Mouse (Mus musculus): ENCODE data around the gene Hist1h2bb. TPM values are rescaled to one million over a fixed set of nuclear protein-coding genes. Genes with fewer than 3 reads are reported as not detected.
A peak's percentile ranks its signal among the peaks of the same experiment; 100 is the strongest.
"Not testable (repeated sequence)": the region's sequence is repeated elsewhere in the genome, so short reads cannot be mapped to it uniquely, and the experiment has no call there.

Gene Hist1h2bb
- polyA plus RNA-seq, 1 experiment from 2014 or later = 2.5 TPM

- ATAC-seq (ENCODE audit: low FRiP score, low read depth) = no peak
- Histone ChIP-seq H3K9me3 (no peaks in the 10 kb centered on the region), H3K4me3 (no peak overlapping the region), H3K27me3 (peaks cover 11% of the 10 kb centered on the region; the same call in 1 of the 2 replicates), H3K9ac (replicated peaks) (no peak overlapping the region), H3K36me3 (no peaks in the 10 kb centered on the region), H3K27ac (replicated peaks) (no peak overlapping the region), H3K4me2 (replicated peaks) (no peak overlapping the region), H3K4me1 (peaks cover 16% of the 10 kb centered on the region)
- WGBS = 84% methylated on average over 4 of the region's 4 CpGs
Observed at GRCm38 (mm10) chr13:23708654-23709053, 37.9 kb upstream of the Hist1h2bb start.

- Histone ChIP-seq H3K9ac (replicated peaks) (peak overlapping the region; percentile 37; the same call in 1 of the 2 replicates), H3K4me1 (peaks cover 16% of the 10 kb centered on the region), H3K9me3 (no peaks in the 10 kb centered on the region), H3K4me2 (replicated peaks) (peak overlapping the region; percentile 57), H3K27me3 (peaks cover 11% of the 10 kb centered on the region; the same call in 1 of the 2 replicates), H3K36me3 (no peaks in the 10 kb centered on the region), H3K4me3 (peak overlapping the region; percentile 34), H3K27ac (replicated peaks) (no peak overlapping the region)
- WGBS = 23% methylated on average over 11 of the region's 15 CpGs
- no peak for ATAC-seq (ENCODE audit: low FRiP score, low read depth)
Observed at GRCm38 (mm10) chr13:23709714-23710373, 36.7 kb upstream of the Hist1h2bb start.

- H3K36me3 ChIP-seq = no peaks in the 10 kb centered on the region
- 5% methylated on average over 16 of the region's 17 CpGs for WGBS
- peak within 1 kb of the TSS; percentile 57 for H3K4me2 ChIP-seq (replicated peaks)
- peak within 1 kb of the TSS; percentile 37; the same call in 1 of the 2 replicates for H3K9ac ChIP-seq (replicated peaks)
- no peak for ATAC-seq (ENCODE audit: low FRiP score, low read depth)
- H3K27ac ChIP-seq (replicated peaks) = no peak within 1 kb of the TSS
- peaks cover 11% of the 10 kb centered on the region; the same call in 1 of the 2 replicates for H3K27me3 ChIP-seq
- peaks cover 16% of the 10 kb centered on the region for H3K4me1 ChIP-seq
- H3K9me3 ChIP-seq = no peaks in the 10 kb centered on the region
- H3K4me3 ChIP-seq = peak within 1 kb of the TSS; percentile 34
Observed at GRCm38 (mm10) chr13:23710374-23711089, 36.0 kb upstream of the Hist1h2bb start, which contains the start of gene Hfe. TSS of gene Hfe (minus strand) at chr13:23710854.

- Histone ChIP-seq H3K9me3 (no peaks in the 10 kb centered on the region), H3K36me3 (no peaks in the 10 kb centered on the region), H3K27ac (replicated peaks) (no peak overlapping the region), H3K4me3 (no peak overlapping the region), H3K4me1 (no peaks in the 10 kb centered on the region), H3K9ac (replicated peaks) (no peak overlapping the region), H3K4me2 (replicated peaks) (no peak overlapping the region), H3K27me3 (0 out of 2 replicates have a peak, but pooled peaks cover under 1% of the 10 kb centered on the region)
- WGBS = 87% methylated on average over 5 of the region's 5 CpGs
- ATAC-seq (ENCODE audit: low FRiP score, low read depth) = no peak
Observed at GRCm38 (mm10) chr13:23716261-23717042, 30.1 kb upstream of the Hist1h2bb start.

GRCm38 (mm10) chr13:23717176-23717575, 29.4 kb upstream of the Hist1h2bb start:
- no peaks in the 10 kb centered on the region for H3K9me3 ChIP-seq
- H3K4me3 ChIP-seq = no peak overlapping the region
- H3K4me1 ChIP-seq = no peaks in the 10 kb centered on the region
- ATAC-seq (ENCODE audit: low FRiP score, low read depth) = no peak
- WGBS = 56% methylated on average over 11 of the region's 11 CpGs
- no peaks in the 10 kb centered on the region for H3K27me3 ChIP-seq
- no peak overlapping the region for H3K27ac ChIP-seq (replicated peaks)
- no peaks in the 10 kb centered on the region for H3K36me3 ChIP-seq
- H3K9ac ChIP-seq (replicated peaks) = no peak overlapping the region
- no peak overlapping the region for H3K4me2 ChIP-seq (replicated peaks)

- H3K4me1 ChIP-seq; ATAC-seq (ENCODE audit: low FRiP score, low read depth): not testable (repeated sequence)
- WGBS = 21% methylated on average over 2 of the region's 2 CpGs
Observed at GRCm38 (mm10) chr13:23717593-23718245, 28.8 kb upstream of the Hist1h2bb start.

GRCm38 (mm10) chr13:23724239-23724638, 22.3 kb upstream of the Hist1h2bb start:
- H3K4me1 ChIP-seq = no peaks in the 10 kb centered on the region
- no peaks in the 10 kb centered on the region for H3K9me3 ChIP-seq
- H3K36me3 ChIP-seq = no peaks in the 10 kb centered on the region
- ATAC-seq (ENCODE audit: low FRiP score, low read depth) = no peak
- WGBS = 92% methylated on average over 4 of the region's 4 CpGs
- H3K27ac ChIP-seq (replicated peaks) = no peak overlapping the region
- no peak overlapping the region for H3K4me3 ChIP-seq
- no peak overlapping the region for H3K9ac ChIP-seq (replicated peaks)
- H3K27me3 ChIP-seq = no peaks in the 10 kb centered on the region
- no peak overlapping the region for H3K4me2 ChIP-seq (replicated peaks)

More at GRCm38 (mm10) chr13:23717593-23718245, 28.8 kb upstream of the Hist1h2bb start:
- H3K27me3 ChIP-seq; H3K9ac ChIP-seq (replicated peaks); H3K9me3 ChIP-seq; H3K36me3 ChIP-seq; H3K4me3 ChIP-seq; H3K27ac ChIP-seq (replicated peaks); H3K4me2 ChIP-seq (replicated peaks): not testable (repeated sequence)

- Histone ChIP-seq H3K9ac (replicated peaks) (no peak overlapping the region), H3K36me3 (no peaks in the 10 kb centered on the region), H3K27me3 (no peaks in the 10 kb centered on the region), H3K4me1 (no peaks in the 10 kb centered on the region), H3K27ac (replicated peaks) (no peak overlapping the region), H3K4me3 (no peak overlapping the region), H3K9me3 (no peaks in the 10 kb centered on the region), H3K4me2 (replicated peaks) (no peak overlapping the region)
- WGBS = no CpG with 5 or more reads among the region's 1 CpGs
- ATAC-seq (ENCODE audit: low FRiP score, low read depth) = no peak
Observed at GRCm38 (mm10) chr13:23725213-23725612, 21.3 kb upstream of the Hist1h2bb start.

GRCm38 (mm10) chr13:23728472-23729191, 17.9 kb upstream of the Hist1h2bb start:
- H3K4me2 ChIP-seq (replicated peaks) = no peak overlapping the region
- H3K4me3 ChIP-seq = no peak overlapping the region
- no peak overlapping the region for H3K9ac ChIP-seq (replicated peaks)
- H3K27me3 ChIP-seq = no peaks in the 10 kb centered on the region
- no peaks in the 10 kb centered on the region for H3K36me3 ChIP-seq
- no peaks in the 10 kb centered on the region for H3K9me3 ChIP-seq
- WGBS = 83% methylated on average over 18 of the region's 18 CpGs
- no peaks in the 10 kb centered on the region for H3K4me1 ChIP-seq
- no peak overlapping the region for H3K27ac ChIP-seq (replicated peaks)
- ATAC-seq (ENCODE audit: low FRiP score, low read depth) = no peak

GRCm38 (mm10) chr13:23729192-23729525, 17.4 kb upstream of the Hist1h2bb start:
- no peak overlapping the region for H3K9ac ChIP-seq (replicated peaks)
- 94% methylated on average over 9 of the region's 9 CpGs for WGBS
- no peak overlapping the region for H3K27ac ChIP-seq (replicated peaks)
- H3K4me3 ChIP-seq = no peak overlapping the region
- H3K27me3 ChIP-seq = no peaks in the 10 kb centered on the region
- no peaks in the 10 kb centered on the region for H3K36me3 ChIP-seq
- no peaks in the 10 kb centered on the region for H3K4me1 ChIP-seq
- H3K4me2 ChIP-seq (replicated peaks) = no peak overlapping the region
- no peak for ATAC-seq (ENCODE audit: low FRiP score, low read depth)
- H3K9me3 ChIP-seq = no peaks in the 10 kb centered on the region

- no peaks in the 10 kb centered on the region for H3K27me3 ChIP-seq
- H3K9me3 ChIP-seq = no peaks in the 10 kb centered on the region
- 92% methylated on average over 5 of the region's 5 CpGs for WGBS
- H3K27ac ChIP-seq (replicated peaks) = no peak overlapping the region
- no peaks in the 10 kb centered on the region for H3K36me3 ChIP-seq
- no peak for ATAC-seq (ENCODE audit: low FRiP score, low read depth)
- no peaks in the 10 kb centered on the region for H3K4me1 ChIP-seq
- no peak overlapping the region for H3K4me3 ChIP-seq
- H3K4me2 ChIP-seq (replicated peaks) = no peak overlapping the region
- no peak overlapping the region for H3K9ac ChIP-seq (replicated peaks)
Observed at GRCm38 (mm10) chr13:23729706-23730105, 16.8 kb upstream of the Hist1h2bb start.
